Mouse (Mus musculus) C3H10T1/2 (cell line): ENCODE data around the gene Il27. TPM values are rescaled to one million over a fixed set of nuclear protein-coding genes. Genes with fewer than 3 reads are reported as not detected.

Experiments used
- polyA plus RNA-seq, 2 experiments: library from polyadenylated mRNA; unstranded; fragments of >200 nt; fragmentation: generic; extraction: Trizol; gene quantifications; one replicate each; pipeline ENCODE4 v1.2.1; 2012; ENCODE audit warnings: missing spikeins in 2 of 2

Gene Il27
- polyA plus RNA-seq, result not detected

GRCm38 (mm10) chr7:126594862-126595561 is at the start of gene Il27:
TSS of gene Il27 (minus strand) at chr7:126594941.

GRCm38 (mm10) chr7:126630824-126631518 is 36.2 kb upstream of the Il27 start, which contains the start of gene Nupr1:
TSS of gene Nupr1 (minus strand) at chr7:126630861.

GRCm38 (mm10) chr7:126585717-126586116 is 9.0 kb downstream of the Il27 start, which contains the start of gene Cln3:
TSS of gene Cln3 (minus strand) at chr7:126585817.

GRCm38 (mm10) chr7:126584506-126584977 is 10.2 kb downstream of the Il27 start, which contains the start of gene Apobr:
TSS of gene Apobr (plus strand) at chr7:126584942.

GRCm38 (mm10) chr7:126566094-126566765 is 28.5 kb downstream of the Il27 start, which contains the start of gene Eif3c:
TSS of gene Eif3c (minus strand) at chr7:126566411.

Other genes starting within 250 kb of the Il27 start
- under 1 TPM; 0.06 to 0.24 TPM for gene Lat, start 225.4 kb downstream of the Il27 start, polyA plus RNA-seq
- 10 to 100 TPM; 29.3 to 68.5 TPM for gene Spns1, start 217.5 kb downstream of the Il27 start, polyA plus RNA-seq
- gene Nfatc2ip, start 198.2 kb downstream of the Il27 start, polyA plus RNA-seq, result 1 to 10 TPM in 1 of 2 experiments, under 1 TPM in 1; 0.76 to 2.2 TPM
- not detected for gene Cd19, start 180.1 kb downstream of the Il27 start, polyA plus RNA-seq
- gene Rabep2, start 166.2 kb downstream of the Il27 start, polyA plus RNA-seq, result 10 to 100 TPM; 11.8 to 23.9 TPM
- under 1 TPM; 0.06 to 0.48 TPM for gene Atp2a1, start 131.8 kb downstream of the Il27 start, polyA plus RNA-seq
- 10 to 100 TPM; 10.5 to 37.6 TPM for gene Sh2b1, start 119.5 kb downstream of the Il27 start, polyA plus RNA-seq
- gene Tufm, start 107.6 kb downstream of the Il27 start, polyA plus RNA-seq, result 100 to 1,000 TPM; 113 to 212 TPM
- 10 to 100 TPM; 26.2 to 51.5 TPM for gene Atxn2l, start 91.5 kb downstream of the Il27 start, polyA plus RNA-seq
- gene Eif3c, start 28.5 kb downstream of the Il27 start, polyA plus RNA-seq, result 100 to 1,000 TPM in 1 of 2 experiments, 10 to 100 TPM in 1; 71.1 to 121 TPM
- gene Apobr, start 10.0 kb downstream of the Il27 start, polyA plus RNA-seq, result under 1 TPM; 0.28 to 0.60 TPM
- gene Cln3, start 9.1 kb downstream of the Il27 start, polyA plus RNA-seq, result under 1 TPM; 0.26 to 0.27 TPM
- 100 to 1,000 TPM in 1 of 2 experiments, 10 to 100 TPM in 1; 12.1 to 109 TPM for gene Nupr1, start 35.9 kb upstream of the Il27 start, polyA plus RNA-seq
- gene Sgf29, start 54.4 kb upstream of the Il27 start, polyA plus RNA-seq, result 10 to 100 TPM; 24.3 to 64.3 TPM
- gene Sult1a1, start 81.5 kb upstream of the Il27 start, polyA plus RNA-seq, result 10 to 100 TPM in 1 of 2 experiments, under 1 TPM in 1; 0.02 to 11.3 TPM
- gene Bola2, start 100.5 kb upstream of the Il27 start, polyA plus RNA-seq, result 100 to 1,000 TPM in 1 of 2 experiments, 10 to 100 TPM in 1; 72.6 to 201 TPM
- gene Slx1b, start 100.8 kb upstream of the Il27 start, polyA plus RNA-seq, result 1 to 10 TPM; 5.3 to 7.8 TPM
- 1 to 10 TPM; 4.1 to 4.4 TPM for gene Coro1a, start 112.8 kb upstream of the Il27 start, polyA plus RNA-seq
- 100 to 1,000 TPM; 144 to 277 TPM for gene Mapk3, start 164.7 kb upstream of the Il27 start, polyA plus RNA-seq
- gene Gdpd3, start 171.4 kb upstream of the Il27 start, polyA plus RNA-seq, result 1 to 10 TPM in 1 of 2 experiments, under 1 TPM in 1; 0.20 to 4.2 TPM
- 100 to 1,000 TPM in 1 of 2 experiments, 10 to 100 TPM in 1; 18.7 to 138 TPM for gene Ypel3, start 182.0 kb upstream of the Il27 start, polyA plus RNA-seq
- under 1 TPM; 0.01 to 0.58 TPM for gene Tbx6, start 186.5 kb upstream of the Il27 start, polyA plus RNA-seq
- gene Ppp4c, start 197.6 kb upstream of the Il27 start, polyA plus RNA-seq, result 100 to 1,000 TPM; 126 TPM
- under 1 TPM; 0.08 TPM for gene Fam57b, start 202.7 kb upstream of the Il27 start, polyA plus RNA-seq
- gene 4930451I11Rik, start 236.7 kb upstream of the Il27 start, polyA plus RNA-seq, result not detected